Mouse (Mus musculus) liver, embryonic 12.5 days (tissue): ENCODE measurements around the gene Psmc3. TPM values are rescaled to one million over a fixed set of nuclear protein-coding genes. Genes with fewer than 3 reads are reported as not detected.
"Not testable (repeated sequence)": the region's sequence is repeated elsewhere in the genome, so short reads cannot be mapped to it uniquely, and the experiment has no call there.

Source experiments
- ATAC-seq: fragments of 200-750 bp; cut with Nextera tagmentation; 2 replicates; pipeline ENCODE4 v1.8.0; 2017; ENCODE audit warnings: moderate number of reproducible peaks, mild to moderate bottlenecking, moderate library complexity
- H3K27ac ChIP-seq: fragments of 300-500 bp; sonication (generic); 2 replicates; pipeline ENCODE4 v1.5.1; 2016; ENCODE audit warnings: mild to moderate bottlenecking
- H3K27me3 ChIP-seq: fragments of 300-500 bp; sonication (generic); replicated peaks from 2 replicates; pipeline ENCODE4 v1.6.1; 2016; ENCODE audit warnings: mild to moderate bottlenecking, moderate library complexity
- H3K36me3 ChIP-seq: fragments of 300-500 bp; sonication (generic); 2 replicates; pipeline ENCODE4 v1.6.1; 2016; ENCODE audit warnings: mild to moderate bottlenecking, moderate library complexity
- H3K4me1 ChIP-seq: fragments of 300-500 bp; sonication (generic); 2 replicates; pipeline ENCODE4 v1.6.1; 2016
- H3K4me2 ChIP-seq: fragments of 300-500 bp; sonication (generic); 2 replicates; pipeline ENCODE4 v1.6.1; 2016; ENCODE audit warnings: mild to moderate bottlenecking, moderate library complexity
- H3K4me3 ChIP-seq: fragments of 300-500 bp; sonication (generic); 2 replicates; pipeline ENCODE4 v1.5.1; 2016; ENCODE audit warnings: mild to moderate bottlenecking, moderate library complexity
- H3K9ac ChIP-seq: fragments of 300-500 bp; sonication (generic); 2 replicates; pipeline ENCODE4 v1.6.1; 2016; ENCODE audit warnings: mild to moderate bottlenecking, moderate library complexity
- H3K9me3 ChIP-seq: fragments of 300-500 bp; sonication (generic); replicated peaks from 2 replicates; pipeline ENCODE4 v1.6.1; 2016; ENCODE audit warnings: mild to moderate bottlenecking, moderate library complexity
- WGBS: fragments of 180-500 bp; shearing (Covaris S2); methylation state at CpG from one replicate; pipeline ENCODE4 v1.1.7; 2016; ENCODE audit not compliant: insufficient replicate concordance; 5-methylcytosine and 5-hydroxymethylcytosine counted together
- polyA plus RNA-seq: library from polyadenylated mRNA; unstranded; fragments of >200 nt; fragmentation: Nextera tagmentation; extraction: Ambion mirVana; gene quantifications from 2 replicates; pipeline ENCODE4 v1.2.1, GENCODE M21; 2016

Psmc3 gene
- 220 and 223 TPM in 2 replicates for polyA plus RNA-seq

DNA sequence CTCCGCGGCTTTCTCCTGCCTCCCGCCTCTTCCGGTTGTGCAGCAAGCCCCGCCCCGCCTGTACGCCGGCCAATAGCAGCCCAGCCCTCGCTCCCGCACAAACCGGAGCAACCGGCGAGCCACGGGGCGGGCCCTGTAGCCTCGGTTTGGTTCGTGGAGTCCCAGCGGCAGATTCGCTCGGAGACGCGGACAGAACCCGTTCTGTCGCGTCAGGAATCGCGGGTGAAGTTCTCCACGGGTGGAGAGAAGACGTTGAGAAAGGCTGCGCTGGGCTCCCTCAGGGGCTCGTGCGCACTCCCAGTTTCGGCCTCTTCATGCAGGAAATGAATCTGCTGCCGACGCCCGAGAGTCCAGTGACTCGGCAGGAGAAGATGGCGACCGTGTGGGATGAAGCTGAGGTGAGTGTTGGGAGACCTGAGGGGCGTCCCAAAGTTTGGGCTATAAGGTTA is at the start of gene Psmc3:
TSS of gene Psmc3 (plus strand) at position 76 of the 449 bp plus-strand sequence.
- H3K9me3 ChIP-seq: no peaks in the 10 kb centered on the region
- H3K4me2 ChIP-seq: peak within 1 kb of the TSS; percentile 84
- no peaks in the 10 kb centered on the region for H3K27me3 ChIP-seq
- H3K4me3 ChIP-seq: peak within 1 kb of the TSS; percentile 93
- peak within 1 kb of the TSS; percentile 90 for H3K9ac ChIP-seq
- ATAC-seq: peak; percentile 98
- H3K36me3 ChIP-seq: peaks cover 42% of the 10 kb centered on the region
- peaks cover 35% of the 10 kb centered on the region for H3K4me1 ChIP-seq
- WGBS: under 1% methylated on average over 40 of the region's 40 CpGs
- H3K27ac ChIP-seq: peak within 1 kb of the TSS; percentile 81

DNA sequence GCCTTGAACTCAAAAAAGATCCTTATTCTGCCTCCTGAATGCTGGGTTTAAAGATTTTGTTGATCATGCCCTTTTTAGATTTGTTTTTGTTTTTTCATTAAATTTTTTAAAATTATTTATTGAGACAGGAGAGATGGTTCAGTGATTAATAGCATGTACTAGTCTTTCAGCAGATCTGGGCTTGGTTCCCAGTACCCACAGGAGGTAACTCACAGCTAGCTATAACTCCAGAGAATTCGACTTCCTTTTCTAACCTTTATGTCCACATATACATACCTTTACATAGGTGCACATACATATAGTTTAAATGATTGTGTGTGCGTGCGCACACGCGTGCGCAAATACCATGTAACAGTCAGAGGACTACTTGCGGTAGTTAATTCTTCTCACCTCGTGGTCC is 45.3 kb upstream of the Psmc3 start:
- H3K27ac ChIP-seq: no peak overlapping the region
- peaks cover 92% of the 10 kb centered on the region for H3K36me3 ChIP-seq
- H3K9me3 ChIP-seq: no peaks in the 10 kb centered on the region
- no peak overlapping the region for H3K4me2 ChIP-seq
- H3K4me1 ChIP-seq: no peaks in the 10 kb centered on the region
- ATAC-seq: no peak
- no peak overlapping the region for H3K4me3 ChIP-seq
- 94% methylated on average over 8 of the region's 8 CpGs for WGBS
- H3K9ac ChIP-seq: no peak overlapping the region
- no peaks in the 10 kb centered on the region for H3K27me3 ChIP-seq

DNA sequence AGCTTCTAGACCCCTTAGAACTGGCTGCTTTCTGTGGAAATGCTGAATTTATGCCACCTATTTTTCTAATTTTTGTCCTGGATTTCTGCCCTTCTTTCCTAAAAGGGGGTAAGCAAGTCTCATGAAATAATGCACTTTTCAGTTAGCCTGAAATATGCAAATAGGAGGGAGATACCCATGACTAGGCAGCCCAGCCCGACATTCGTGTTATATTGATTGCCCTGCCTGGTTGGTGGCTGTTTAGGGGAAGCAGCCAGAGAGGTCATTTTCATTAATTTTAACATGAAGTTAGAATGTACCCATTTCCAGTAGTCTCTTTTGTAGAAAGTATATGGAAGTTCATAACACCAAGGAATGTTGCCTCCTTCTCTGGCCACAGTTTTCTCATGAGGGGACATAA is 39.9 kb upstream of the Psmc3 start:
- H3K4me2 ChIP-seq: no peak overlapping the region
- no peak for ATAC-seq
- H3K27ac ChIP-seq: no peak overlapping the region
- no peak overlapping the region for H3K4me3 ChIP-seq
- 89% methylated on average over 2 of the region's 2 CpGs for WGBS
- H3K9me3 ChIP-seq: no peaks in the 10 kb centered on the region
- peaks cover 15% of the 10 kb centered on the region; the same call in 1 of the 2 replicates for H3K4me1 ChIP-seq
- H3K36me3 ChIP-seq: peaks cover 98% of the 10 kb centered on the region
- no peak overlapping the region for H3K9ac ChIP-seq
- no peaks in the 10 kb centered on the region for H3K27me3 ChIP-seq

DNA sequence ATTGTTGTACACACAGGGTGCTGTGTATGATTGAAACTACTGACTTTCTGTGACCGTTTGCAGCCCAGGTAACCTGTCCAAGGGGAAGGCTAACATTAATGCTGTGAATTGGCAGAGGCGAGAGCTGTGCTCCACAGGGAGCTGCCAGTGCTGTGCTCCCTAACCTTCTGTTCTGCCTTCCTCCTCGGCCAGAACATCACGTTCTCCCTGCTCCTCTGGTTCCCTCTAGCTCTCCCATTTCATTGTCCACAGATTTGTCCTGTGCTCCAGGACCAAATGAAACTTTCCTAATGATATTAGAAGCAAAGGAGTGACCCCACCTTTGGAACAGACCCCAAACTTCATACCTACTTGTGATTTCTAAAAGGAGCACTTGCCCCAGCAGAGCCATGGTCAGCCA is 38.4 kb upstream of the Psmc3 start:
- no peak for ATAC-seq
- peaks cover 98% of the 10 kb centered on the region for H3K36me3 ChIP-seq
- no peaks in the 10 kb centered on the region for H3K27me3 ChIP-seq
- no peak overlapping the region for H3K4me3 ChIP-seq
- H3K27ac ChIP-seq: 0 out of 2 replicates have a peak overlapping the region, but pooled peaks have one; percentile 12
- H3K9ac ChIP-seq: no peak overlapping the region
- H3K9me3 ChIP-seq: no peaks in the 10 kb centered on the region
- H3K4me1 ChIP-seq: peaks cover 15% of the 10 kb centered on the region; the same call in 1 of the 2 replicates
- H3K4me2 ChIP-seq: no peak overlapping the region
- 89% methylated on average over 4 of the region's 4 CpGs for WGBS

DNA sequence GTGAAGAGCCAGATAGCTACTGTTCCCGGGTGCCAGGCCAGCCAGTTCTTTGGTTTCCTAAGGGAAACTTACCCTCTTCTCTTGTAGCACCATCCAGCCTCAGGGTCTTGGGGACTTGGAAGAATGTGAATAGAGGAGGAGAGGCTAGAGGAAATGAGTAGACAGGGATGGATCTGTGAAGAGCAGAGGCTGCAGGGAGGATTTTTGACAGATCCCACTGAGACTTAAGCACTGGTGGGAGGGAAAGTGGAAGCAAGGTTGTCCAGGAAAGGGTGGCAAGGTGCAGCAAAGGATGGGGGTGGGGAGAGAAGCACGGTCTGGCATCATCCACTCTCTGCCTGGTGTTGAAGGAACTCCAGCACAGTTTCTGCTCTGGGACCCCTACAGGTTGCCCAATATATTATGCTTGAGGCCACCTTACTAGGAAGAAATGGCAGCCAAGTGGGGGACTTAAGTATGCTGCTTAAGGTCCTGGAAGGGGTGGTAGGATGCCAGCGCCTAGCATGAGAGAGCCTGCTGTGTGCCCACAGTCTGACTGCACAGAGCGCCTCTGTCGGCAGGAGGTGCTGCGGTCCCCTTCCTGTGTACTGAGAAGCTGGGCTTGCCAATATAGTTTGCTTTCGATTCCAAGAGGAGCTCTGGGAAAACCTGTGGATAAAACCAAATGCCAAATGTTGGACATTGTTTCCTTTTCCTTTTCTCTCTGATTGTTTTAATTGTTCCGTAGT is 35.6 kb upstream of the Psmc3 start:
- no peak overlapping the region for H3K4me3 ChIP-seq
- H3K4me2 ChIP-seq: no peak overlapping the region
- H3K27me3 ChIP-seq: no peaks in the 10 kb centered on the region
- H3K9me3 ChIP-seq: no peaks in the 10 kb centered on the region
- peaks cover 19% of the 10 kb centered on the region for H3K4me1 ChIP-seq
- H3K27ac ChIP-seq: no peak overlapping the region
- H3K9ac ChIP-seq: no peak overlapping the region
- ATAC-seq: no peak
- H3K36me3 ChIP-seq: peaks cover 97% of the 10 kb centered on the region
- WGBS: 86% methylated on average over 8 of the region's 8 CpGs

DNA sequence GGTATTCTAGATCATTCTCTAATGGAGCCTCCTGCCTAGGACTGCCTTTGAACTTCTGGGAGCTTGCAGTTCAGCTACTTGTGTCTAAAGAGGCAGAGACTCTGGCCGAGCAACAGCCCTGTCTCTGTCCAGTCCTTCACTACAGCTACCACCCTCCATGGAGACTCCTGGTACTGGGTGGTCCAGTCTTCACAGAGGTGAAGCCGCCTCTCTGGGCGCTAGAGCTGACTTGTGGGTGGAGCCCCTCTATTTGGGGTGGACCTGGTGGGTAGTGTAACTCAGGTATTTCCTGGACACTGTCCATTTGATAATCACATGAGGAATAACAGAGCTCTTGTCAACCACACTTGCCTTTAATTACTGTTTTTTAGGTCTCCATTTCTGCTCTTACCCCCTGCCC is 33.9 kb upstream of the Psmc3 start:
- Histone ChIP-seq H3K27ac (no peak overlapping the region), H3K36me3 (peaks cover 95% of the 10 kb centered on the region), H3K4me3 (no peak overlapping the region), H3K9ac (no peak overlapping the region), H3K4me1 (peaks cover 36% of the 10 kb centered on the region), H3K4me2 (no peak overlapping the region), H3K27me3 (no peaks in the 10 kb centered on the region), H3K9me3 (no peaks in the 10 kb centered on the region)
- no peak for ATAC-seq
- 89% methylated on average over 3 of the region's 3 CpGs for WGBS

DNA sequence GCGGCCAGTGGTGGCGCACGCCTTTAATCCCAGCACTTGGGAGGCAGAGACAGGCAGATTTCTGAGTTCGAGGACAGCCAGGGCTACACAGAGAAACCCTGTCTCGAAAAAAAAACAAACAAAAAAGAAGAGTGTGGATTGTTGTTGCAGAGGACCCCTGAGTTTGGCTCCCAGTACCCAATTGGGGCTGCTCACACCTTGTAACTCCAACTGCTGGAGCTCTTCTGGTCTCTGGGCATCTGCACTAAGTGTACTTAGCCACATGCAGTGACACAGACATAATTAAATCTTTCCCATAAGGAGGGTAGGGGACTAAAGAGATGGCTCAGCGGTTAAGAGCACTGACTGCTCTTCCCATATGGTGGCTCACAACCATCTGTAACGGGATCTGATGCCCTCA is 31.5 kb upstream of the Psmc3 start:
- Histone ChIP-seq H3K36me3 (peaks cover 79% of the 10 kb centered on the region), H3K4me1 (peaks cover 50% of the 10 kb centered on the region)
- H3K9ac ChIP-seq, ATAC-seq, H3K27ac ChIP-seq, H3K27me3 ChIP-seq, H3K4me3 ChIP-seq, H3K4me2 ChIP-seq, H3K9me3 ChIP-seq: not testable (repeated sequence)
- 91% methylated on average over 7 of the region's 7 CpGs for WGBS

DNA sequence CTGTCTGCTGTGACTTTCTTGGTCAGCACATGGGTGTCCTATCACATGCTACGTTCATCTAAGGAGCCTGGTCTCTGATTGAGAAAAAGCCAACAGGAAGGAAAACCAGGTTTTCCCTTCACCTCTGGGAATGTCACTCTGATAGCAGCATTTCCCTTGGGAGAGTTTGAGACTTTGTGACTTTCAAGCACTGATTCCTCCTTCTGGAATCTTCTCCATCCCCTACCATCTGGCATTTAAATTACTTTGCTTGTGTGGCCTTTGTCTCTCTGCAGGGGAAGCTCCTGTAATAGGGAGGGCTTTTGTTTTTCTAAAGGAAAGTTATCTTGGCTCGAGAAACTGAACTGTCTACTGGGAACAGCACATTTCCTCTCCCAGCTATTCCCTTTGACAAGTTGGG is 30.7 kb upstream of the Psmc3 start:
- H3K4me2 ChIP-seq: no peak overlapping the region
- no peaks in the 10 kb centered on the region for H3K9me3 ChIP-seq
- no peak overlapping the region for H3K4me3 ChIP-seq
- H3K27ac ChIP-seq: peak overlapping the region; percentile 27; the same call in 1 of the 2 replicates
- H3K4me1 ChIP-seq: peaks cover 55% of the 10 kb centered on the region
- 74% methylated on average over 2 of the region's 2 CpGs for WGBS
- H3K9ac ChIP-seq: no peak overlapping the region
- peaks cover 70% of the 10 kb centered on the region for H3K36me3 ChIP-seq
- no peak for ATAC-seq
- H3K27me3 ChIP-seq: no peaks in the 10 kb centered on the region

DNA sequence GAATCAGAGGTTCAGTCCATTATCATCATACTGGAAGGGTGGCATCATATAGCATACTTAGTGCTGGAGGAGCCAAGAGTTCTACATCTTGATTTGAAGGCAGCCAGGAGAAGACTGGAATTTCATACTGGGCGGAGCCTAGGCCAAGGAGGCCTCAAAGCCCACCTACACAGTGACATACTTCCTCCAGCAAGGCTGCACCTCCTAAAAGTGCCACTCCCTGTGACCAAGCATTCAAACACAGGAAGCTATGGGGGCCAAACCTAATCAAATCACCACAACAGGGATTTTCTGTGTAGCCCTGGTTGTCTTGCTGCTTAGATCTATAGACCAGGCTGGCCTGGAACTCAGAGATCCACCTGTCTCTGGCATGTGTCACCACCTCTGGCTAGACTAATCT is 29.9 kb upstream of the Psmc3 start:
- WGBS: 71% methylated on average over 1 of the region's 1 CpGs
- H3K27ac ChIP-seq: peak overlapping the region; percentile 27
- peak overlapping the region; percentile 74 for H3K4me2 ChIP-seq
- no peaks in the 10 kb centered on the region for H3K27me3 ChIP-seq
- H3K9ac ChIP-seq: no peak overlapping the region
- H3K36me3 ChIP-seq: peaks cover 63% of the 10 kb centered on the region
- H3K4me3 ChIP-seq: no peak overlapping the region
- no peaks in the 10 kb centered on the region for H3K9me3 ChIP-seq
- H3K4me1 ChIP-seq: peaks cover 60% of the 10 kb centered on the region
- peak; percentile 41; the same call in 1 of the 2 replicates for ATAC-seq

DNA sequence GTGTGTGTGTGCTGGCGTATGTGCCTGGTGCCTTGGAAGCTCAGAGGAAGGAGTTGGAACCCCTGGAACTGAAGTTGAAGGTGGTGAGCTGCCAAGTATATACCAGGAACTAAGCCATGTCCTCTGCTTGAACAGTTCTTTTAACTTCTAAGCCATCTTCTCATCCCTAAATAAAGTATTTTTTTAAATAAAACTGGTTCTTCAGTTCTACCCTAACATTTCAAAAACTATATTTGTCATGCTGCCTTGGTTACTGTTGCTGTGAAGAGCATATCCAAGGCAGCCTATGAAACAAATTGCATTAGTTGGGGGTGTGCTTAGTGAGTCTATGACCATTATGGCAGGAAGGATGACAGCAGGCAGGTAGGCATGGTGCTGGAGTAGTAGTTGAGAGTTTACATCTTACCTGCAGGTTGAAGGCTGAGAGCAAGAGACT is 28.7 kb upstream of the Psmc3 start:
- H3K4me3 ChIP-seq: peak overlapping the region; percentile 65
- 89% methylated on average over 1 of the region's 1 CpGs for WGBS
- H3K27ac ChIP-seq: peak overlapping the region; percentile 95; the same call in 1 of the 2 replicates

DNA sequence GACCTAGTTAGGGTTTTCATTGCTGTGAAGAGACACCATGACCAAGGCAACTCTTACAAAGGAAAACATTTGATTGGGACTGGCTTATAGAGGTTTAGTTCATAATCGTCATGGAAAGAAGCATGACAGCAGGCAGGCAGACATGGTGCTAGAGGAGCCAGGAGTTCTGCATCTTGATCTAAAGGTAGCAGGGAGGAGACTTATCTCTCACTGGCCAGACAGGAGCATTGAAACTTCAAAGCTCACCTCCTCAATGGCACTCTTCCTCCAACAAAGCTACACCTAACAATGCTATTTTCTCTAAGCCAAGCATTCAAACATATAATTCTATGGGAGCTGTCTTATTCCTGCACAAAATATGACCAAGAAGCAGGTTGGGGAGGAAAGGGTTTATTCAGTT is 27.3 kb upstream of the Psmc3 start:
- Histone ChIP-seq H3K27ac (peak overlapping the region; percentile 95), H3K9ac (peak overlapping the region; percentile 76), H3K4me3 (peak overlapping the region; percentile 65), H3K9me3 (no peaks in the 10 kb centered on the region), H3K36me3 (peaks cover 39% of the 10 kb centered on the region), H3K4me1 (peaks cover 77% of the 10 kb centered on the region), H3K27me3 (no peaks in the 10 kb centered on the region), H3K4me2 (peak overlapping the region; percentile 74)
- 24% methylated on average over 1 of the region's 1 CpGs for WGBS
- ATAC-seq: peak; percentile 84

More for the DNA sequence above, 28.7 kb upstream of the Psmc3 start:
- Histone ChIP-seq H3K36me3 (peaks cover 53% of the 10 kb centered on the region), H3K9me3 (no peaks in the 10 kb centered on the region), H3K27me3 (no peaks in the 10 kb centered on the region), H3K4me1 (peaks cover 64% of the 10 kb centered on the region), H3K4me2 (peak overlapping the region; percentile 74), H3K9ac (peak overlapping the region; percentile 67)
- no peak for ATAC-seq

DNA sequence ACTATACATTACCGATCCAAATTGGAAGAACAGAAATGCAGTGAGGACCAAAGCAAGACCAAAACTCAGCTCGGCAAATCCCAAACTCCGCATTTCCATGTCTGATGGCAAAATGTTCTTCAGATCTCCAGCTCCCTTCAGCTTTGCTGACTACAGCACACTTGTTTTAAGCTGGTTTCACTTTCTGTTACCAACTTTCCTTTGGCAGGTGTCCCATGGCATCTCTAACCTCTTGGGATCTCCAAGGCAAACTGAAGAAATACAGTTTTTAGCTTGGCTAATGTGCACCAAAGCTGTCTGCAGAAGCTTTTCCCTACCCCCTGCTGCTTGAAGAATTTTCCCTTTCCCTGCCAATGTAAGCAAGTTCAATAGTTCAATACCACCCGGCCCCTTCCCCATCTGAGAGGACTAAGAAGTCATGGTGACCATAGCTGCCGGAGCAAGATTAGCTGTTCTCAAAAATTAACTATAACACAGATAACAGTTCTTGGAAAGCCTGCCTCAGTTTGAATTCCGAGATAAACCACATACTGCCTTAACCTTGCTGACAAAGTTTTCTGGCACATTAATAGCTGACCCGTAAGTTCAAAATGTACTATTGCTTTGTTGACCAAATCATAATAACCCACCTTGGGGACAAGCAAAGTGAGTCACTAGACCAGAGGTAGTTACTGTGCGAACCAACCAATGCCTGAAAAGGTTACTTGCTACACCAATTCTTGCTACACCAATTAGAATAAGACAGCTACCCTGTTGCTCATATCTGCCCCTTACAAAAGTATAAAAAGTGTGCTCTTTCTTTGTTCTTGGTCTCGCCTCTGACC is 26.2 kb upstream of the Psmc3 start:
- peak; percentile 78 for ATAC-seq
- Histone ChIP-seq H3K4me3 (peak overlapping the region; percentile 65), H3K27me3 (no peaks in the 10 kb centered on the region), H3K36me3 (peaks cover 29% of the 10 kb centered on the region), H3K27ac (peak overlapping the region; percentile 95), H3K4me1 (peaks cover 78% of the 10 kb centered on the region), H3K9ac (peak overlapping the region; percentile 76), H3K4me2 (peak overlapping the region; percentile 74), H3K9me3 (no peaks in the 10 kb centered on the region)
- 43% methylated on average over 9 of the region's 9 CpGs for WGBS
